Mouse (Mus musculus) liver, postnatal 0 days (tissue): Measurements from ENCODE around the gene Izumo2.

ENCODE experiments used
- CTCF ChIP-seq: sonication (generic); IDR thresholded peaks from 2 replicates; pipeline ENCODE4 v1.5.1; 2016; ENCODE audit warnings: antibody characterized with exemption, low read depth
- EP300 ChIP-seq: IDR thresholded peaks from 2 replicates; pipeline ENCODE4 v1.6.1; 2016; ENCODE audit warnings: antibody characterized with exemption, low read depth, mild to moderate bottlenecking

GRCm38 (mm10) chr7:44670803-44671202 is 37.7 kb upstream of the Izumo2 start, which contains the start of gene Myh14:
- no peak for TF ChIP-seq CTCF
- TF ChIP-seq EP300 = no peak
